Mouse (Mus musculus) intestine, embryonic 14.5 days (tissue): ENCODE data around the gene Phf13. TPM values are rescaled to one million over a fixed set of nuclear protein-coding genes. Genes with fewer than 3 reads are reported as not detected.

Experiments
- ATAC-seq: fragments of 200-750 bp; cut with Nextera tagmentation; replicated peaks from 2 replicates; pipeline ENCODE4 v1.8.0; 2017; ENCODE audit warnings: low read depth, moderate number of reproducible peaks, moderate TSS enrichment, moderate library complexity; ENCODE audit not compliant: low FRiP score, low TSS enrichment
- DNase-seq: peaks from one replicate; pipeline ENCODE4 v3.0.0-alpha.2; 2018; ENCODE audit warnings: low spot score
- H3K27ac ChIP-seq: fragments of 300-500 bp; sonication (generic); 2 replicates; pipeline ENCODE4 v1.5.1; 2014; ENCODE audit warnings: low read depth, mild to moderate bottlenecking, control low read depth
- H3K27me3 ChIP-seq: fragments of 300-500 bp; sonication (generic); replicated peaks from 2 replicates; pipeline ENCODE4 v1.6.1; 2014; ENCODE audit warnings: low read length, control low read depth; ENCODE audit not compliant: control insufficient read depth, insufficient read depth
- H3K36me3 ChIP-seq: fragments of 300-500 bp; sonication (generic); 2 replicates; pipeline ENCODE4 v1.6.1; 2014; ENCODE audit warnings: low read length, control low read depth; ENCODE audit not compliant: control insufficient read depth, insufficient read depth
- H3K4me1 ChIP-seq: fragments of 300-500 bp; sonication (generic); replicated peaks from 2 replicates; pipeline ENCODE4 v1.6.1; 2014; ENCODE audit warnings: low read length, control low read depth, mixed read lengths; ENCODE audit not compliant: control insufficient read depth, insufficient read depth
- H3K4me2 ChIP-seq: fragments of 300-500 bp; sonication (generic); 2 replicates; pipeline ENCODE4 v1.6.1; 2014; ENCODE audit warnings: low read length
- H3K4me3 ChIP-seq: fragments of 300-500 bp; sonication (generic); 2 replicates; pipeline ENCODE4 v1.5.1; 2014; ENCODE audit warnings: low read depth, low read length, control low read depth, mixed read lengths
- H3K9ac ChIP-seq: fragments of 300-500 bp; sonication (generic); 2 replicates; pipeline ENCODE4 v1.6.1; 2014; ENCODE audit warnings: mild to moderate bottlenecking, low read length
- H3K9me3 ChIP-seq: fragments of 300-500 bp; sonication (generic); 2 replicates; pipeline ENCODE4 v1.6.1; 2016; ENCODE audit warnings: low read length, control low read depth; ENCODE audit not compliant: control insufficient read depth
- WGBS: fragments of 180-500 bp; shearing (Covaris S2); extraction: QIAGEN DNeasy Blood & Tissue Kit; methylation state at CpG from one replicate; pipeline ENCODE4 v1.1.7; 2014; 5-methylcytosine and 5-hydroxymethylcytosine counted together
- polyA plus RNA-seq: library from polyadenylated mRNA; unstranded; fragments of >200 nt; fragmentation: Nextera tagmentation; extraction: Ambion mirVana; gene quantifications from 2 replicates; pipeline ENCODE4 v1.2.1, GENCODE M21; 2014

The Phf13 gene
- polyA plus RNA-seq, 1 experiment from 2014 or later, result 23.1 TPM

DNA sequence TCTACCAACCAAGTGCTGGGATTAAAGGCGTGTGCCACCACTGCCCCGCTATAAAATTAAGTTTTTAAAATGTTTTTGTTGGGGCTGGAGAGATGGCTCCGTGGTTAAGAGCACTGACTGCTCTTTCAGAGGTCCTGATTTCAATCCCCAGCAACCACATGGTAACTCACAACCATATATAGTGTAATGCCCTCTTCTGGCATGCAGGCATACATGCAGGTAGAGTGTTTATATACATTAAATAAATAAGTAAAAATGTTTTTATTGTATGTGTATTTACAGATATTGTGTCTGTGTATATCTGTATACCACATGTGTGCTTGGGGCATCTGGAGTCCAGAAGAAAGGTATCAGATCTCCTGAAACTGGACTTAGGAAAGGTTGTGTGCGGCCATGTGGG is 5.3 kb upstream of the Phf13 start:
- H3K9me3 ChIP-seq, result no peaks in the 10 kb centered on the region
- no peak for DNase-seq
- H3K36me3 ChIP-seq, result no peaks in the 10 kb centered on the region
- no peak overlapping the region for H3K4me3 ChIP-seq
- ATAC-seq, result no peak
- no peak overlapping the region for H3K4me2 ChIP-seq
- H3K9ac ChIP-seq, result no peak overlapping the region
- WGBS, result 70% methylated on average over 4 of the region's 4 CpGs
- no peak overlapping the region for H3K27ac ChIP-seq
- no peaks in the 10 kb centered on the region for H3K27me3 ChIP-seq
- peaks cover 7% of the 10 kb centered on the region; the same call in 1 of the 2 replicates for H3K4me1 ChIP-seq

DNA sequence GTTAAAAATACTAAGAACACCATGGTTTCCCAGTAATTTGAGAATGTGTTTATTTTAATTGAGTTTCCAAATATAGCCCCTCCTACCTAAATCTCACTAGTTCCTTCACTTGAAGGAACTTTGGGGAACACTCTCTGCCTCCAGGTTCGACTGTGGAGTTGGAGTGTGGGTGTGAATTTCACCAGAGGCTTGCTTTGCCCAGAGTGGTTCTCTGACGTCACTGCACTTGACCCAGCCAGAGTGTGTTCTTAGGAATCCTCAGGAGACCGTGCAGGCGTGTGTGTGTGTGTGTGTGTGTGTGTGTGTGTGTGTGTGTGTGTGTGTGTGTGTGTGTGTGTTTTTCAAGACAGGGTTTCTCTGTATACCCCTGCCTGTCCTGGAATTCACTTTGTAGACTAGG is 4.8 kb upstream of the Phf13 start:
- WGBS, result 28% methylated on average over 4 of the region's 4 CpGs

DNA sequence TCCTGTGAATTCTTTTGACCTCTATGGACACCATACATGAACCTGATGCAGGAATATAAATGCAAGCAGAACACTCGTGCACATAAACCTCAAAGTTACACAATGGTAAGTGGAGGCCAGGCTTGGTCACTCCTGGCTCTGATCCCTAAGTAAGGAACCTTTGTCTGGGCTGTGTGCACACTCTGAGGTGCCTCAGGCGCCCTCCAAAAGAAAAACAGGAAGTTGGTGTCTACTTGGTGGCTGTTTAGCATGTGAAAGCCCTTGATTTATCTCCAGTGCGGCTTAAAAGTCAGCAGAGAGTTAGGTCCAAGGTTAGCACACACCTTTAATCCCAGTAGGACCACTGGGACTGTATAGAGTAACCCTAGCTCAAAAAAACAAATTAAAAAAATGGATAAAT is 3.4 kb upstream of the Phf13 start:
- H3K36me3 ChIP-seq, result no peaks in the 10 kb centered on the region

More for the DNA sequence above, 4.8 kb upstream of the Phf13 start:
- Histone ChIP-seq H3K4me3 (no peak overlapping the region), H3K9ac (no peak overlapping the region), H3K4me1 (peaks cover 7% of the 10 kb centered on the region; the same call in 1 of the 2 replicates), H3K27ac (no peak overlapping the region), H3K4me2 (no peak overlapping the region), H3K9me3 (no peaks in the 10 kb centered on the region), H3K36me3 (no peaks in the 10 kb centered on the region), H3K27me3 (no peaks in the 10 kb centered on the region)
- DNase-seq, result no peak
- no peak for ATAC-seq

DNA sequence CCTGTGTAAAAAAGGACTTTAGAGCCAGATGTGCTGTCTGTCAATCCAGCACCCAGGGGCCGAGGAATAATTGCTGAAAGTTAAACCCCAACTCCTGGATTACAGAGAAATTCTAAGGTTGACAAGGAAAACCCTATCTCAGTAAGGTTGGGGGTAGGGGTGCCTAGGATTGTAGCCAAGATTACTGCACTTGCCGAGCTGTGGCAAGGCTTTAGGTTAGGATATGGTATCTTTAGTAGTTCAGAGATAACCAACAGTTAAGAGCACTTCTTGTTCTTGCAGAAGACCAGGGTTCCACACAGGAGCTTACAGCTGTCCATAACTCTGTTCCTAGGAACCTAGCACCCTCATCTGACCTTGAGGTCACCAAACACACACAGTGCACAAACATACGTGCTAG is 1.6 kb upstream of the Phf13 start:
- H3K9ac ChIP-seq, result peak overlapping the region; percentile 75; the same call in 1 of the 2 replicates

More for the DNA sequence above, 3.4 kb upstream of the Phf13 start:
- H3K9me3 ChIP-seq, result no peaks in the 10 kb centered on the region
- H3K27ac ChIP-seq, result no peak overlapping the region
- ATAC-seq (no peak), DNase-seq (no peak)
- no peak overlapping the region for H3K4me2 ChIP-seq
- no peak overlapping the region for H3K9ac ChIP-seq
- H3K27me3 ChIP-seq, result no peaks in the 10 kb centered on the region
- WGBS, result 56% methylated on average over 3 of the region's 3 CpGs
- peaks cover 7% of the 10 kb centered on the region; the same call in 1 of the 2 replicates for H3K4me1 ChIP-seq
- H3K4me3 ChIP-seq, result no peak overlapping the region

DNA sequence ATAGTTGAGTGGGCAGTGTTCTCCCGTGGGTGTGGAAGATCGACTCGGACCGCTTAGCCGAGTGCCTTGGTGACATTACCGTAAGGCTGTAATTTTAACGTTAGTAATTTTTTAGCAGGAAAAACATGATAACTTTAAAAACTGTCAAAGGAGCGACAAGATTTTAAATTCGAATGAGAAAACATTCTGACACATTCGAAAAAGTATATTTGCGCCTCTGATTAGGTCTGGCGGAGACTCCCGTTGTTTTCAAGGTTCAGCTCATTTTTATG is 829 bp upstream of the Phf13 start:
- no peaks in the 10 kb centered on the region for H3K9me3 ChIP-seq
- DNase-seq (no peak), ATAC-seq (no peak)
- H3K4me1 ChIP-seq, result peaks cover 9% of the 10 kb centered on the region; the same call in 1 of the 2 replicates
- peak overlapping the region; percentile 82 for H3K27ac ChIP-seq
- peak overlapping the region; percentile 92 for H3K4me3 ChIP-seq
- 4% methylated on average over 13 of the region's 13 CpGs for WGBS
- peak overlapping the region; percentile 75 for H3K9ac ChIP-seq
- peak overlapping the region; percentile 69 for H3K4me2 ChIP-seq
- H3K27me3 ChIP-seq, result no peaks in the 10 kb centered on the region
- peaks cover 8% of the 10 kb centered on the region for H3K36me3 ChIP-seq

More for the DNA sequence above, 1.6 kb upstream of the Phf13 start:
- peaks cover 9% of the 10 kb centered on the region; the same call in 1 of the 2 replicates for H3K4me1 ChIP-seq
- peak overlapping the region; percentile 92; the same call in 1 of the 2 replicates for H3K4me3 ChIP-seq
- 70% methylated on average over 3 of the region's 3 CpGs for WGBS
- peaks cover under 1% of the 10 kb centered on the region; the same call in 1 of the 2 replicates for H3K36me3 ChIP-seq
- no peaks in the 10 kb centered on the region for H3K27me3 ChIP-seq
- DNase-seq, result no peak
- ATAC-seq, result no peak
- no peaks in the 10 kb centered on the region for H3K9me3 ChIP-seq
- no peak overlapping the region for H3K27ac ChIP-seq
- peak overlapping the region; percentile 69 for H3K4me2 ChIP-seq

DNA sequence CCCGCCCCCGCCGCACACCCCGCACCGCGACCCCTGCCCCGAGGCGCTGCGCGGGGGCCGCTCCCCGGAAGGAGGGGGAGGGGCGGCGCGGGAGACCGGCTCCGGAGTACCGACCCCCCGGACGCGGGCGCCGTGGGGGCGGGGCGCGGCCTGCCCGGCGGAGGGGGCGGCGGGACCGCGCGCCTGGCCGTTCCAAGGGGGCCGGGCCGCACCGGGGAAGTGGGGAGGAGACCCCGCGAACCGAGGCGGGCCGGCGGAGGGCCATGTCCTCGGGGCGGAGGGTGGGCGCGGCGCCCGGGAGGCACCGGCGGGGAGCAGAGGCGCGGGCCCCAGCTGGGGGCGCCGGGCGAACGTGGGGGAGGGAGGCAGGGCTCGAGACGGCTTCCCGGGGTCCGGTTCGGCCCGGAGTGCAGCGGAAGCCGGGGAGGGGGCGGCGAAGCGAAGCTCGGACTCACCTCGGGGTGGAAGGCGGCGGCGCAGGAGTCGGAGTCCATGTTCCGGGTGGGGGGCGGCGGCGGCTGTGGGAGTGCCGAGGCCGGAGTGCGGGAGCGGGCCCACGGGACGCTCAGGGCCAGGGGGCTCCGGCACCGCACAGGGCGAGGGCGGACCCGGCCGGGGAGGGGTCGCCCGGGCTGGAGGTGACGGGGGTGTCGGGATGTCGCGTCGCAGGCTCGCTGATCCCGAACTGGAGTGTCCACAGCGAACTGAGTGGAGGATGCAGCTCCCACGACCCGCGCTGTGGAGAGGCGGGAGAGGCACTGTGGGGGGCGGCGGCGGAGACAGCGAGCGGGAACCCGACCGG is 486 bp downstream of the Phf13 start:
- Histone ChIP-seq H3K4me3 (peak overlapping the region; percentile 92), H3K36me3 (peaks cover 22% of the 10 kb centered on the region), H3K4me1 (peaks cover 9% of the 10 kb centered on the region; the same call in 1 of the 2 replicates), H3K27ac (peak overlapping the region; percentile 79), H3K27me3 (no peaks in the 10 kb centered on the region), H3K9ac (peak overlapping the region; percentile 87), H3K9me3 (no peaks in the 10 kb centered on the region), H3K4me2 (peak overlapping the region; percentile 70)
- peak; percentile 71 for DNase-seq
- 1% methylated on average over 64 of the region's 111 CpGs for WGBS
- ATAC-seq, result peak; percentile 58

DNA sequence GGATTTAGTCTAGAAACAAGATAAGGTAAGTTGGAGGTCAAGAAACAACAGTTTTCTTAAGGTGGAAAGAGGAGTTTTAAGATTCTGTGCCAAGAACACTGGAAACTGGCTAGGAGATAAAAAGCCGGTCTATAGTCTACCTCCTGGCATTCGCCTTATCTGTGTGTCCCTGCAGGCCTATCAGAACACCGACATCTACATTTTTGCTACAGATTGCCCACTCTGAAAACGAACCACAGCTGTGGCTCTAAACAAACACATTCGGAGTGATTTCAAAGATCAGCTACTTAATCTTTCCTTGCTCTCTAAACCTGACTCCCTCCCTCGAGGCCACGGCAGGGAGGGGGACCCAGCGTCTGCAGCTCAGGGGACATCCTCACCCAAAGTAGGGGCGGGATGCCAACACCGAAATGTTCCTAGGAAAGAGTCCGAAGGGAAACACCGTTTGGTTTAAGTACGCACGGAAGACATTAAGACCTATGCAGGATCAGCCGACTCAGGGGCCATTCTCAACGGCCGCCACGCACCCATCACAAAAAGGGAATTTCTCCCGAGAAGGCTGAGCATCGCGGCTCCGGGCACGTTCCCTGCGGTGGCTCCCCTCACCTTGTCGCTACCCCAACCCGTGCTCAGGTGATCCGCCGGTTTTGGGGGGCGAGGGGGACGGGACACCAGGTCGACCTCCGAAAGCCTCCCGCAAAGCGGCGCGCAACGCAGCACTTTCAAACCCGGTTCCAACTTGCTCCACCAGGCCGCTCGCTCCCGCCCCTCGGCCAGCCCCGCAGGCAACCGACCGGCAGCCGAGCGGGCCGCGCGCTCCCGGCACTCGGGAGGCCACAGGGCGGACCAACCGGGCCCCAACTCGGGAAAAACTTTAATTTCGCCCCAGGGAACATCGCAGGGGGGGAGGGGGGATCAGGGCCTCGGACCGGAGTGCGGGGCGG is 1.6 kb downstream of the Phf13 start:
- Histone ChIP-seq H3K27me3 (no peaks in the 10 kb centered on the region), H3K4me1 (peaks cover 9% of the 10 kb centered on the region; the same call in 1 of the 2 replicates), H3K9me3 (no peaks in the 10 kb centered on the region), H3K9ac (peak overlapping the region; percentile 87), H3K27ac (peak overlapping the region; percentile 79), H3K36me3 (peaks cover 32% of the 10 kb centered on the region), H3K4me2 (peak overlapping the region; percentile 70), H3K4me3 (peak overlapping the region; percentile 92)
- WGBS, result 2% methylated on average over 58 of the region's 61 CpGs
- peak; percentile 70 for DNase-seq
- no peak for ATAC-seq

DNA sequence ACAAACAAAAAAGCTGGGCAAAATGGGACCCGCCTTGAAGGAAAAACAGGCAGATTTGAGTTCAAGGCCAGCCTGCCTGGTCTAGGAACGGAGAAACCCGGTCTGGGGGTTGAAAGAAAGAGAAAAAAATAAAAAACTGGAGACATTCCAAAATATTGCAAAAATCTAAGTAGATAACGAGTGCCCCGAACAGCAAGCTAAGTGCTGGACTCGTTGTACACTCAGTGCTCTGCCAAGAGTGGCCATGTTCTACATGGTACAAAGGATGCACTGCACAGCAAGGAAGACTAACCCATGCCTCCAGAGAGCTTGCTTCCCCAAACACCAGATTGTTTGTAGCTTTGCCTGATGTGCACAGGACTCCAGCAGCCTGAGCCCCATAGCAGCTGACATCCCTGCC is 3.0 kb downstream of the Phf13 start:
- no peaks in the 10 kb centered on the region for H3K9me3 ChIP-seq
- no peaks in the 10 kb centered on the region for H3K27me3 ChIP-seq
- H3K36me3 ChIP-seq, result peaks cover 32% of the 10 kb centered on the region
- WGBS, result 78% methylated on average over 6 of the region's 6 CpGs
- H3K4me2 ChIP-seq, result no peak overlapping the region
- DNase-seq (no peak), ATAC-seq (no peak)
- H3K27ac ChIP-seq, result no peak overlapping the region
- no peak overlapping the region for H3K9ac ChIP-seq
- peaks cover 16% of the 10 kb centered on the region; the same call in 1 of the 2 replicates for H3K4me1 ChIP-seq
- H3K4me3 ChIP-seq, result no peak overlapping the region
